Mouse (Mus musculus): ENCODE measurements around the gene Slc22a3. TPM values are rescaled to one million over a fixed set of nuclear protein-coding genes. Genes with fewer than 3 reads are reported as not detected.

The Slc22a3 gene
- polyA plus RNA-seq, 1 experiment from 2014 or later, result 0.20 TPM

DNA sequence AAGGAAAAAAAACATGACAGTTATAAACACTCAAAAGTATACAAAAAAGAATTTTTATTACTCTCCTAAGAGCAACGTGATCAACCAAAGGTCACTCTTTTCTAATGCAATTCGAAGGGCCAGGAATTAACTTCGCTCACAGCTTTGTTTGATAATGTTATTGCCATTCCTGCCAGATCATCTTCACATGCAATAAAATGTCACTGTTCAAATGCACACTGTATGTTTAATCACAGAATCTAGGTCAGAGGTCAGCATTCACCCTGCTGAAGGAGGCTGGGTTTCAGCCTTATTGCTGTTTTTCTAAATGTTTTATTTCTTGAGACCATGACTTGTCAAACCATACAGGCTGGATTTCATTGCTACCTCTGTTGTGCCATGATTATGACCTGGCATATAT lies 21.8 kb downstream of the Slc22a3 start:
- ATAC-seq (ENCODE audit: insufficient read depth, low FRiP score, low TSS enrichment) (no peak), DNase-seq (ENCODE audit: low spot score) (no peak)
- no peaks in the 10 kb centered on the region for H3K9me3 ChIP-seq (ENCODE audit: control insufficient read depth, low read length)
- no peak overlapping the region for H3K27ac ChIP-seq (ENCODE audit: low read depth, low read length)
- H3K4me2 ChIP-seq (ENCODE audit: low read depth), result no peak overlapping the region
- 86% methylated on average over 3 of the region's 3 CpGs for whole genome bisulfite sequencing
- no peaks in the 10 kb centered on the region for H3K36me3 ChIP-seq (ENCODE audit: control insufficient read depth, insufficient read depth, low read length)
- H3K27me3 ChIP-seq (ENCODE audit: control insufficient read depth, insufficient read depth, low read length), result no peaks in the 10 kb centered on the region
- H3K4me3 ChIP-seq (ENCODE audit: low read depth, low read length), result no peak overlapping the region
- H3K4me1 ChIP-seq (ENCODE audit: control insufficient read depth, insufficient read depth, low read length), result no peaks in the 10 kb centered on the region
- H3K9ac ChIP-seq (ENCODE audit: low read length), result no peak overlapping the region

DNA sequence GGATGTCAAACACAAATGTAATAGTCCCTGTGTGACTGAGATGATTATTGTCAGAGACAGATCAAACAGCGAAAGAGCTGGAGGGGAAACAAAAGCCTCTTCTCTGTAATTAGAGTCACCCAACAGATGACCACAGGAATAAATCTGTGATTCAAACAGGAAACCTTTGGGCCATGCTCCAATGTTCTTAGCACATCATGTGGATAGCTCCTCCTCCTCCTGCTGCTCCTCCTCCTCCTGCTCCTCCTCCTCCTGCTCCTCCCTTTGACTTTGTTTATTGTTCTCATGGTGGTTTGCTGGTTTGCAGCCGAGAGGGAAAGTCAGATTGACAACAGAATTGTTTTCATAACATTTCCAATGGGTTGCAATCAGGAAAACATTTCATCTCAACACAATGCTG lies 28.1 kb downstream of the Slc22a3 start:
- Histone ChIP-seq H3K27me3 (ENCODE audit: control insufficient read depth, insufficient read depth, low read length) (no peaks in the 10 kb centered on the region), H3K27ac (ENCODE audit: low read depth, low read length) (no peak overlapping the region), H3K4me2 (ENCODE audit: low read depth) (no peak overlapping the region), H3K9ac (ENCODE audit: low read length) (no peak overlapping the region), H3K36me3 (ENCODE audit: control insufficient read depth, insufficient read depth, low read length) (no peaks in the 10 kb centered on the region), H3K9me3 (ENCODE audit: control insufficient read depth, low read length) (no peaks in the 10 kb centered on the region), H3K4me1 (ENCODE audit: control insufficient read depth, insufficient read depth, low read length) (no peaks in the 10 kb centered on the region), H3K4me3 (ENCODE audit: low read depth, low read length) (no peak overlapping the region)
- 50% methylated on average over 2 of the region's 2 CpGs for WGBS
- no peak for ATAC-seq (ENCODE audit: insufficient read depth, low FRiP score, low TSS enrichment)
- no peak for DNase-seq (ENCODE audit: low spot score)

DNA sequence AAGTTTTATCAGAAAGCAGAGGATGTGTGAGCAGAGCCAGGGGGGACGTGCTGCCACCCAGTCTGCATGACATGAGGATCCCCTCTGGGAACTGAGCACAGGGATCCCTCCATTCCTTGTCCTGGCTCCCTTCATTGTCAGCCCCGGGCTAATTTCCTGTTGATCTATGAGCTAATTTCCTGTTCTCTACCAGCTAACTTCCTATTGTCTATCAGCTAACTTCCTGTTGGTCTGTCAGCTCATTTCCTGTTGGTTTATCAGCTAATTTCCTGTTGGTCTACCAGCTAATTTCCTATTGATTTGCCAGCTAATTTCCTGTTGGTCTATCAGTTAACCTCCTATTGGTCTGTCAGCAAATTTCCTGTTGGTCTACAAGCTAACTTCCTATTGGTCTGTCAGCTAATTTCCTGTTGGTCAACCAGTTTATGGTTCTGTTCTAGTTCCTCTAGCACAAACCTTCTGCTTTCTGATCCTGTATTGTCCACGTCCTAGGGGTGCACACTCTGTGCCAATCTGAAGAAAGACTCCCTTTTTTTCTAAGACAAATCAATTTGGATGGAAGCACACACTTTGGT lies 32.9 kb downstream of the Slc22a3 start:
- 75% methylated on average over 3 of the region's 3 CpGs for WGBS

DNA sequence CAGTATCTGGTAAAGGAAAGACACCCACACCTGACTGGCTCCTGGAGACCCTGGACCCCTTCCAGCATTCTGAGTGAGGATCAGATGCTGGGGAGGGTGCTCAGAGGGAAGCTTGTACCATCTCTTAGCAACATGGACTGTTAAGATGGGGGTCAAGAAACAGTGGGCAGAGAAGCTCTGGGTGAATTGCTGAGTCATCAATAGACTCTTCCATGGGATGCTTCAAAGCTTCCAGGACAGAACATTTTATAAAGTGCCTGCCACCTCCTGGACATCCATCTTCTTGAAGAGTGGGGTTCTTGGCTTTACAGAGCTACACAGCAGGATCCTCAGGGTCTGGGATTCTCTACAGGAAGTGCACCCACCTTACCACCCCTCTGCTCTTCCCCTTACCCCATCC lies 35.0 kb downstream of the Slc22a3 start:
- Histone ChIP-seq H3K4me1 (ENCODE audit: control insufficient read depth, insufficient read depth, low read length) (no peaks in the 10 kb centered on the region), H3K4me2 (ENCODE audit: low read depth) (no peak overlapping the region), H3K9ac (ENCODE audit: low read length) (no peak overlapping the region), H3K4me3 (ENCODE audit: low read depth, low read length) (no peak overlapping the region), H3K27ac (ENCODE audit: low read depth, low read length) (no peak overlapping the region), H3K36me3 (ENCODE audit: control insufficient read depth, insufficient read depth, low read length) (no peaks in the 10 kb centered on the region), H3K27me3 (ENCODE audit: control insufficient read depth, insufficient read depth, low read length) (no peaks in the 10 kb centered on the region), H3K9me3 (ENCODE audit: control insufficient read depth, low read length) (no peaks in the 10 kb centered on the region)
- ATAC-seq (ENCODE audit: insufficient read depth, low FRiP score, low TSS enrichment) (no peak), DNase-seq (ENCODE audit: low spot score) (no peak)

More for the DNA sequence above, 32.9 kb downstream of the Slc22a3 start:
- no peak overlapping the region for H3K4me2 ChIP-seq (ENCODE audit: low read depth)
- no peaks in the 10 kb centered on the region for H3K36me3 ChIP-seq (ENCODE audit: control insufficient read depth, insufficient read depth, low read length)
- no peaks in the 10 kb centered on the region for H3K9me3 ChIP-seq (ENCODE audit: control insufficient read depth, low read length)
- DNase-seq (ENCODE audit: low spot score) (no peak), ATAC-seq (ENCODE audit: insufficient read depth, low FRiP score, low TSS enrichment) (no peak)
- no peak overlapping the region for H3K4me3 ChIP-seq (ENCODE audit: low read depth, low read length)
- no peaks in the 10 kb centered on the region for H3K27me3 ChIP-seq (ENCODE audit: control insufficient read depth, insufficient read depth, low read length)
- no peaks in the 10 kb centered on the region for H3K4me1 ChIP-seq (ENCODE audit: control insufficient read depth, insufficient read depth, low read length)
- H3K9ac ChIP-seq (ENCODE audit: low read length), result no peak overlapping the region
- H3K27ac ChIP-seq (ENCODE audit: low read depth, low read length), result no peak overlapping the region

DNA sequence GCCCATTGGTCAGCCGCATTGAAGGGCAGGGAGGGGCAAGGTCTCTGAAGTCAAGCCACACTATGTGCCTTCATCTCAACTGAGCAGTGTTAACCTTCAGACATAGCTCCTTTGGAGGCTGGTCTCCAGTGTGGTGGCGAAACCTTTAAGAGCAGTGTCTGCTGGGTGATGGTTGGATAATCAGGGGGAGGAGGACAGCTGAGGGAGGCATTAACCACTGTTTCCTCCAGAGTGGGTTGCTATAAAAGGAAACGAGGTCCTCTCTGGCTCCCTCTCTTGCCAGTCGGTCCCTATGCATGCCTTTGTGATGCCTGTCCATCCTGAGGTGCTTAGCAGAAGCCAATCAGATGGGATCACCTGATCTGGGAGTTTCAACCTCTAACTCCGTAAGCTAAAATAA lies 38.8 kb downstream of the Slc22a3 start:
- Histone ChIP-seq H3K4me3 (ENCODE audit: low read depth, low read length) (no peak overlapping the region), H3K27ac (ENCODE audit: low read depth, low read length) (no peak overlapping the region), H3K4me1 (ENCODE audit: control insufficient read depth, insufficient read depth, low read length) (no peaks in the 10 kb centered on the region), H3K9me3 (ENCODE audit: control insufficient read depth, low read length) (no peaks in the 10 kb centered on the region), H3K27me3 (ENCODE audit: control insufficient read depth, insufficient read depth, low read length) (no peaks in the 10 kb centered on the region), H3K9ac (ENCODE audit: low read length) (no peak overlapping the region), H3K36me3 (ENCODE audit: control insufficient read depth, insufficient read depth, low read length) (no peaks in the 10 kb centered on the region), H3K4me2 (ENCODE audit: low read depth) (no peak overlapping the region)
- 72% methylated on average over 5 of the region's 5 CpGs for WGBS
- no peak for ATAC-seq (ENCODE audit: insufficient read depth, low FRiP score, low TSS enrichment)
- no peak for DNase-seq (ENCODE audit: low spot score)

DNA sequence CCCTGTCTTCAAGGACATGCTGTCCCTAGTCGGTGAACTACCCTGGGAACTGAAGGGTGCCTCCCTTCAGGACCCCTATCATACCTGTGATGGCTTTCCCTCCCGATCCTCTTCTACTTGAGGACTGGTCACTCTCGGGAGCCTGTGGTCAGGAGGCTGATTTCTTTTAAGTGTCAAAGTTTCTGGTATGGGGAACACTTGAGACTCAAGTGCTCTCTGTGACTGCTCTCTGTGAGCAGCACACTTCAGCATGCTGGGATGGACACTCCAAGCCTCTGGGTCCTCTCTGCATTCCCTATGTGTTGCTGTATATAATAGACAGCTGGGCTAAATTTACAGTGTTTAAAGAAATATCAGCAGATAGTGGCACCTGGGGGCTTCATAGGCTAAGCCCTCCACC lies 39.9 kb downstream of the Slc22a3 start:
- 82% methylated on average over 3 of the region's 3 CpGs for WGBS
- Histone ChIP-seq H3K27me3 (ENCODE audit: control insufficient read depth, insufficient read depth, low read length) (no peaks in the 10 kb centered on the region), H3K4me1 (ENCODE audit: control insufficient read depth, insufficient read depth, low read length) (no peaks in the 10 kb centered on the region), H3K27ac (ENCODE audit: low read depth, low read length) (no peak overlapping the region), H3K36me3 (ENCODE audit: control insufficient read depth, insufficient read depth, low read length) (no peaks in the 10 kb centered on the region), H3K9me3 (ENCODE audit: control insufficient read depth, low read length) (no peaks in the 10 kb centered on the region), H3K4me2 (ENCODE audit: low read depth) (no peak overlapping the region), H3K9ac (ENCODE audit: low read length) (no peak overlapping the region), H3K4me3 (ENCODE audit: low read depth, low read length) (no peak overlapping the region)
- no peak for DNase-seq (ENCODE audit: low spot score)
- no peak for ATAC-seq (ENCODE audit: insufficient read depth, low FRiP score, low TSS enrichment)

DNA sequence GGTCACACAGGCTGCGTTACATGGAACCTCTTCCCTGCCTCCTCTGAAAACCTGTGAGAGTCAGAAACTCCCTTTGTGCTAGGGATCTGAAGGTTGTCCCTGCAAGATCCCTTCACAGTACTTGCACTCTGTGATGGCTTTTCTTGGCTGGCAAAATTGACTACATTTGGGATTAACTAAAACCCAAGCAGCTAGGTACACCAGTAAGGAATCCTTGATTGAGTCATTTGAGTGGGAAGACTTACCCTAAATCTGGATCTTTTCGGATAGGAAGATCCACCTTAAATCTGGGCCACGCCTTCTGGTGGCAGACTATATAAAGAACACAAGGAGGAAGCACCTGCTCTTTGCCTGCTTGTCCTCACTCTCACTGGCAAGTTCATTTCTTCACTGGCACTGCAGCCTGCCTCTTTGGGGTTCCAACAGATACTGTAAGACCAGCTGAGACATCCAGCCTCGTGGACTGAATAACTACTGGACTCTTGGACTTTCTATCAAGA lies 41.0 kb downstream of the Slc22a3 start:
- H3K4me1 ChIP-seq (ENCODE audit: control insufficient read depth, insufficient read depth, low read length), result no peaks in the 10 kb centered on the region
- ATAC-seq (ENCODE audit: insufficient read depth, low FRiP score, low TSS enrichment) (no peak), DNase-seq (ENCODE audit: low spot score) (no peak)
- no peaks in the 10 kb centered on the region for H3K27me3 ChIP-seq (ENCODE audit: control insufficient read depth, insufficient read depth, low read length)
- H3K36me3 ChIP-seq (ENCODE audit: control insufficient read depth, insufficient read depth, low read length), result no peaks in the 10 kb centered on the region
- H3K4me3 ChIP-seq (ENCODE audit: low read depth, low read length), result no peak overlapping the region
- no peak overlapping the region for H3K27ac ChIP-seq (ENCODE audit: low read depth, low read length)
- H3K9ac ChIP-seq (ENCODE audit: low read length), result no peak overlapping the region
- no peaks in the 10 kb centered on the region for H3K9me3 ChIP-seq (ENCODE audit: control insufficient read depth, low read length)
- 76% methylated on average over 4 of the region's 4 CpGs for WGBS
- H3K4me2 ChIP-seq (ENCODE audit: low read depth), result no peak overlapping the region

DNA sequence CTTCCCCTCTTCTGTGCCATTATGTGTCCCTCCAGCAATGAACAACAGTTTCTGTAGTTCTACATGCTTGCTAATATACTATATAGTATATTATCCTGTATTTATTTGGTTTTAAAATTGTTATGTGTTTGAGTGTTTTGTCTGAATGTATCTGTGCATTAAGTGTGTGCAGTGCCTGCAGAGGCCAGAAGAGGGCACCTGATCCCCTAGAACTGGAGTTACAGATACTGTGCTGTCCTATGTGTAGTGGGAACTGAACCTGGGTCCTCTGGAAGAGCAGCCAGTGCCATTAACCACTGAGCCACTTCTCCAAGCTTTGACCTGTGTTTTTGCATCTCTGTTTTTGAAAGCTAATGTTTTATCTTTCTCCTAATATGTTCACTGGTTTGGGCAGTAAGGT lies 46.3 kb downstream of the Slc22a3 start:
- no peaks in the 10 kb centered on the region for H3K4me1 ChIP-seq (ENCODE audit: control insufficient read depth, insufficient read depth, low read length)
- DNase-seq (ENCODE audit: low spot score), result no peak
- H3K27me3 ChIP-seq (ENCODE audit: control insufficient read depth, insufficient read depth, low read length), result no peaks in the 10 kb centered on the region
- no peak overlapping the region for H3K27ac ChIP-seq (ENCODE audit: low read depth, low read length)
- H3K9ac ChIP-seq (ENCODE audit: low read length), result no peak overlapping the region
- H3K4me3 ChIP-seq (ENCODE audit: low read depth, low read length), result no peak overlapping the region
- no peak for ATAC-seq (ENCODE audit: insufficient read depth, low FRiP score, low TSS enrichment)
- no peaks in the 10 kb centered on the region for H3K9me3 ChIP-seq (ENCODE audit: control insufficient read depth, low read length)
- H3K4me2 ChIP-seq (ENCODE audit: low read depth), result no peak overlapping the region
- no peaks in the 10 kb centered on the region for H3K36me3 ChIP-seq (ENCODE audit: control insufficient read depth, insufficient read depth, low read length)

DNA sequence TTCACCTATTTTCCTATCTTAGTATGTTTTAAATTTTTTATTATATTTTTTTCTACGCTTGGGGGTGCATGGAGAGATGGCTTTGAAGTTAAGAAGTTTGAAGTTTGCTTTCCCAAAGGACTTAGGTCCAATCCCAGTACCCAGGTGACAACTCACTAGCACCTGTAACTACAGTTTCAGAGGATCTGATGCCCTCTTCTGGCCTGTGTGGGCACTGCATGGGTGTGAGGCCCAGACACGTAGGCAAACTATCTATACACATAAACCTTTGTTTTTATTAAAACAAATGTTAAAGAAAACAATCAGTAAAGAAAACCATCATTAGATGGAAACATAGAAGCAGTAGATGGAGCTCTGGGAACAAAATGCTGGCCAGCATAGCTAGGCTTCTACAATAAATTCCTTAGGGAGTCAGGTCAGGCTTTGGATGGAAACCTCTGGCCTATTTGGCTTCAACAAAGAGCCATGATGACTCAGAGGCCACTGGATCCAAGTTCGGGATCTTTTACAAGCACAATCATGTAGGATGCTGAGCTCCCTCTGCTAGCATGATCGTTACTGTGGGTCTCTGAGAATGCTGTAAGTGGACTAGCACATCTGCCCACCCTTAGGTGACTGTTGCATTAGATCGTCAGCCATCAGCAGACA lies 52.2 kb downstream of the Slc22a3 start:
- H3K4me2 ChIP-seq (ENCODE audit: low read depth), result no peak overlapping the region
- no peaks in the 10 kb centered on the region for H3K4me1 ChIP-seq (ENCODE audit: control insufficient read depth, insufficient read depth, low read length)
- no peaks in the 10 kb centered on the region for H3K36me3 ChIP-seq (ENCODE audit: control insufficient read depth, insufficient read depth, low read length)
- WGBS, result 80% methylated on average over 5 of the region's 5 CpGs
- no peaks in the 10 kb centered on the region for H3K27me3 ChIP-seq (ENCODE audit: control insufficient read depth, insufficient read depth, low read length)
- H3K9me3 ChIP-seq (ENCODE audit: control insufficient read depth, low read length), result no peaks in the 10 kb centered on the region
- DNase-seq (ENCODE audit: low spot score), result no peak
- H3K9ac ChIP-seq (ENCODE audit: low read length), result no peak overlapping the region
- ATAC-seq (ENCODE audit: insufficient read depth, low FRiP score, low TSS enrichment), result no peak
- no peak overlapping the region for H3K27ac ChIP-seq (ENCODE audit: low read depth, low read length)
- no peak overlapping the region for H3K4me3 ChIP-seq (ENCODE audit: low read depth, low read length)
